Mouse (Mus musculus) mouse trophoblast stem cell (cell line): ENCODE measurements around the gene Hddc3.

Source experiments
- in situ Hi-C, 2 experiments: fragments of 300-500 bp; cut with MseI, MboI; formaldehyde crosslinking; loops; 2 replicates in 1 of 2; 3 replicates in 1 of 2; pipeline ENCODE4 v1.15.1; 2025

Hddc3 gene

DNA sequence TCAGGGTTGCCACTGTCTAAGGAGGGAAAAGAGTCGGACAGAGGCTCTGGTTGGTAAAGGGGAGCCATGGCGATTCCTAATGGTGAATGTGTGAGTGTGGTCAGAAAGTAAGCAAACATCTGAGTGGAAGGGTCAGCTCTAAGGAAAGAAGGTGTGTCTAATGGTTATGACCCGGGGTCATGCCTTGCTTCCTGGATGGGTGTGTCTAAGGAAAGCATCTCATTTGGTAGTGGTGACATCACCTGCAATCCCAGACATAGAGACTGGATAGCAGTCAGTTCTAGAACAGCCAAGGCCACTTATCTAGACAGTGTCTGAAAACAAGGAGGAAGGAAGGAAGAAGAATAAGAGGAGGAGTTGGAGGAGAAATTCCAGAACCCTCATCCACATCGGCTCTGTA, 8.1 kb upstream of the Hddc3 start:
- in situ Hi-C loops, result no loop called here

DNA sequence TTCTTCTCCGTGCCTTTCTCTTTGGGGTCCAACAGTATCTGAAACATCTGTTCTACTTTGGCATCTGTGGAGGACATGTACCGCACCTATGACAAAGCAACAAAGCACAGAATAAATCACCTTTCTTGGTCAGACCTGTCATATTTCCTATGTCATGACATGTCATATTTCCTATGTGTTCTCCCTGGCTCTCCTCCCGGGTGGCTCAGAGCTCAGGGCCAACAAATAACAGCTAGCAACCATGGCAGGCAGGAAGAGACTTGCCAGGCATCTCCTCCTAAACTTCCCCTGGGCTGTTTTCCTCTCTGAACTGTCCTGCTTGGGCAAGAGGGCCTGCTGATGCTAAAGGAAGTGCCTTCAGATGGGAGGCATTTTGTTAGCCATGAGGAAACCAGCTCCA, 6.0 kb upstream of the Hddc3 start:
- in situ Hi-C loops, result no loop called here

DNA sequence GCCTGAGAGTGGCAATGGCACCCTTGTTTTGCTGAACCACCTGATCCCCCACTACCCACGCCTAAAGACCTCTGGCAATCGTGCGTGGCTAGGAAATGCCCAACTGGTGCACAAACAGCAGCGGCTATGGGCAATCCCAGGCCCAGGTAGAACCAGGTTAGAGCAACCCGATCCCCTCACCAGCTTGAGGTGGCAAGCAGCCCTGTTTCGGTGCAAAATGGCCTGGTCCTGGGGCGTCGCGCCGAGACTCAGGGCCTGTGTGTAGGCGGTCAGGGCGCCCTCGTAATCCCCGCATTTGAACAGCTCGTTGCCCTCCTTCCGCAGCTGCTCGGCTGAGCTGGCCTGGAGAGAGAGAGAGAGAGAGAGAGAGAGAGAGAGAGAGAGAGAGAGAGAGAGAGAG, 3.5 kb upstream of the Hddc3 start:
- in situ Hi-C loops, result no loop called here

DNA sequence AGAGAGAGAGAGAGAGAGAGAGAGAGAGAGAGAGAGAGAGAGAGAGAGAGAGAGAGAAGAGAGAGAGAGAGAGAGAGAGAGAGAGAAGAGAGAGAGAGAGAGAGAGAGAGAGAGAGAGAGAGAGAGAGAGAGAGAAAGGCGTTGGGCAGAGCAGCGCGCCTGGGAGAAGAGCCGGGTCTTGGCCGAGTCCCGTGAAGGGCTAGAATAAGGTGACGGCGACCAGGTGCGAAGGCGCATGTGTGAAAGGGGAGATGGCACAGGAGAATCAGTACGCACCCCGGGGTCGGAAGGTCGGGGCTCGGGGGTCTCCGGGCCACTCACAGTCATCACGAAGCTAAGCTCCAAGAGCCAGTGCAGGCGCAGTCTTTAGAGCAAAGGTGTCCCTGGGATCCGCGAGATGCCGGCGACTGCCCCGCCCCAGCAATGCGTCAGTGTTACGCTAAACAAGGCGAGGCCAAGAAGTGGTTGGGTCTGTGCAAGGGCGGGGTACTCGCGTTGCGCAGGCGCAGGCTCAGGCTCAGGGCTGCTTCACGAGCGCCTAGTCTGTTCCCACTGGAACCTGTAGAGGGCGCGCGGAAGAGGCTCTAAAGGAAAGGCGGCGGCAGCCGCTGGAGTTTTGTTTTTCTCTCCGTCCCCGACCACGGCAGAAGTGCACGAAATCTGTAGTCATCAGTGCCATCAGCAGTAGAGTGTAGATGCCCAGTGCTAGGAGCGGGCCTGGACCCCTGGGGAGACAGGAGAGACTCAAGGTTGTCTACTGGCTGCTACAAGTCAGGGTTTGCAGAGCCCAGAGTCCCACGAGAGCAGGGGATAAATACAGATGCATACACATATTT, 2.9 kb upstream of the Hddc3 start:
- in situ Hi-C loops, result loop anchor here (5.0 kb wide), 1 partner anchor 37 kb away; no protein-coding TSS in a partner anchor

DNA sequence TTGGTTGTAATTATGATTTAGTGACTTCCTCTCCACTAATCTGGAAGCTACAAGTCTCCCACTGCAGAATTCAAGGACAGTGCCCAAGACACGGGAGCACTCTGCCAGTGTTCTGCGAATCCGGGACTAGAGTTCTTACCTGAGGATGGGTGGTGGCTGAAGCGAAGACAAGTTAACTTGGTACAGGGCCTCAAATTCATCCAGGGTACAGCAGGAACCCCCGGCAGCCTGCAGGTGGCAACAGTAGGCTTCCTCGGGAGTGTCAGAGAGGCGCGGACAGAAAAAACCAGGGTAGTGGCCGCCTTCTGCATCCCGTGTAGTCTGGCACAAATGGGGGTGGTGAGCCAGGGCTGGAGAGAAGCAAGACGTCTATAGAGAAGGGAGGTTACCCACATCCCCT, 2.1 kb upstream of the Hddc3 start, which contains the start of gene Unc45a:
Unc45a (minus strand) TSS at position 213 of the 400 bp plus-strand sequence.
- in situ Hi-C loops, result loop anchor here (5.0 kb wide), 1 partner anchor 37 kb away; no protein-coding TSS in a partner anchor

DNA sequence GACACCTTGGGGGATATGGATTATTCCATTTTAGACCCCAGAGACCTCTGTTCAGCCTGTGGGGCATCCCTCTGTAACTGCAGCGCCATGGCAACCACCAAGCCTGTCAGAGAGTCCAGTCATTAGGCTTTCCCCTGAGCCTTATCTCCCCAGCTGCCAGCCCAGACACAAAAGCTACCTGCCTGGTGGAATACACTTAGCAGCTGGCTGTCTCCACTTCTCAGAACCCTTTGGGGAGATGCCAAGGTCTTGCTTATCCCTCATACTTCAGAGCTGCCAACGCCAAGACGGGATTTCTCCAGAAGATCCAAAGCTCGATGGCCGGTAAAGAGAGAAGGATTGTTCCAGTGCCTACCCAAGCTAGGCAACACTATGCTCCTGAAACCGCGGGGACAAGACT, 1.1 kb upstream of the Hddc3 start:
- in situ Hi-C loops, result loop anchor here (5.0 kb wide), 1 partner anchor 36 kb away; no protein-coding TSS in a partner anchor

DNA sequence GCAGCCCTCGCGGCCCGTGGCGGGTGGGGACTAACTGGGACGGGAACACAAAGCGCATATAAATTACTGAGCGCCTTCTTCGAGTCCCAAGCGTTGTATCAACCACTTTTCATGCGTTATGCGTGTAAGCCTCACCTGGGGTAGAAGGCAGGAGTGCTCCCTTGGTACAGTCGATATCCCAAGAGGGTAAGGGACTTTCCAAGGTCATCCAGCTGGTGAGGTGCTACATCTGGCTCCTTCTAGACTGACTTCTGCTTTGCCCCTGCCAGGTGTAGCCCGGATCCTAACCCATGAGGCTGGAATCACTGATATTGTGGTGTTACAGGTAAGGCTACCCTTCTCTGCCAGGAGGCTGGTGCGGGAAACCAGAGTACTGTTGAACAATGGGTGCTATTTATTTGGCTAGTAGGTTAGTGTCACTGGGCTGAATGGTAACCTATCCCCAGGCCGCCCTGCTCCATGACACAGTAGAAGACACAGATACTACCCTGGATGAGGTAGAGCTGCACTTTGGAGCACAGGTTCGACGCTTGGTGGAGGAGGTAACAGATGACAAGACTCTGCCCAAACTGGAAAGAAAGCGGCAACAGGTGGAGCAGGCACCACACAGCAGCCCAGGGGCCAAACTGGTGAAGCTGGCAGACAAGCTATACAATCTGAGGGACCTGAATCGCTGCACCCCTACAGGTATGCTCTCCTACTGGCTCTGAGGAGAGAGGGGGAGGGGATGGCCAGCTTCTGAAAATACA, 540 bp downstream of the Hddc3 start:
- in situ Hi-C loops, result loop anchor here (5.0 kb wide), 1 partner anchor 34 kb away; no protein-coding TSS in a partner anchor

DNA sequence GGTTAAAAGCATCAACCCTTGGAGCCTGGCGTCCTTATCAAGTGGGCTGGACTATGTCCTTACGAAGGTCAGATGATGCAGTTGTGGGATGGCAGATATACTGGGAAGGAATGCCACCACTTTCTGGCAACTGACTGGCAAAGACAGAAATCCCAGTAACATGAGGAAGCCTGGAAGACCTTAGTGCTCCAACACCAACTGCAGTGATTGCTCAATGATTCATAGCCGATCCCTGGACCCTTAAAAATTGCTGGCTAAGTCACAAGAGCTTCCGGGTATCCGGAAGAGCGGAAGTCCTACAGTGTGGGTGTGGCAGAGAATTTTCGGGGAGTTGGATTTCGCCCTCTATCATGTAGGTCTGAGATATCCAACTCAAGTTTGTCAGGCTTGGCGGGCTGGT, 3.3 kb downstream of the Hddc3 start:
- in situ Hi-C loops, result no loop called here

DNA sequence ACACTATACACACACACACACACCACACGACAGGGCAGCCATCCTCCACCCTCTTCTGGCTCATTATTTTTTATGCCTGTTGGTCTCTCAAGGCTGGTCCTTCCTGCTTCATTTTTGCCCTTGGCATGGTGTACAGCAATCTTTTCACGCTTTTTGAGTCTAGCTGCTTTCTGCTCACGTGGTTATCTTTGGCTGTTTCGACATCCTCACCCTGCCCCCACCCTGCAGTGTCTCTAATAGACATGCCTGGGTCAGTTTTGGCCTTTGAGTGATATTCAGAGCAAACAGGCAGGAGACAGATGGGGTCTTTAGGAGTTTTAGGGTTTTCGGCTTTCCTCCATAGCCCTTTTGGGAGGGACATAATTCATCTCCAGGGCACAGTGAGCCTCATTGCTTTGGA, 3.9 kb downstream of the Hddc3 start:
- in situ Hi-C loops, result no loop called here

DNA sequence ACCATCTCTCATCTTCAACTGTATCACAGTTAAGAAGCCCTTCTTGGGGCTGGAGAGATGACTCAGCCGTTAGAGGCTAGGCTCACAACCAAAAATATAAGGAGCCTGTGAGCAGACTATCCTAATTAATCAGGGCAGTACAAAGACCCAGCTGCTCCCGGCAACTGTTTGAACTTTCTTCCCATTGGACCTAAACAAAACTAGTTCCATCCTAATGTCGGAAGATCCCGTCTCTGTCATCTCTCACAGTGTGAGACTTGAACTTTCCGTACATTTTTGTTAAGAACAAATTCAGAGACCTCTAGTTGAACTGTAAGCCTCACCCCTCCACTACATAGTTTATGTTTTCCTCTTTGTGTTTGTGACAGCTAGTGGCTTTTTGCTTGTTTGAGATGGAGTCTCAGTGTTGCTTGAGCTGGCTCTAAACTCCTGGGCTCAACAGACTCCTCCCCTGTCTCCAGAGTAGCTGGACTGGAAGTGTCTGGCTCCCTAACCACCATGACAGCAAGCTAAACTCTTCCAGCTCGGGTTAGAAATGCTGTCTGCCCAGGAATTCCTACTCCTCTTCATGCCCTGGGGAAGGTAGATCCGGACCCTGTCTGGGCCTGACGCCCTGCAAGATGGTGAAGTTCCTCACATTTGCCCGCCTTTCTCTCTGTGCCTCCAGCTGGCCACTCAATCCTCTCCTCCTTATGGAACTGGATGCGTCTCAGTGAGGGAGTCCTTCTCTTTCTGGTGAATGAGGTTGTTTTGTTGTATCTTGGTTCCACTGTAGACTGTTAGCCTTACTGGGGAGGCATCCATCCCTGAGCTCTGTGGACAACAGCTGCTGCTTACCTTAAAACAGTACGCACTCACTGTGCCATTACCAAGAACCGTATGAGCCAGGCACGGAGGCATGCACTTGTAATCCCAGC, 5.0 kb downstream of the Hddc3 start:
- in situ Hi-C loops, result no loop called here

DNA sequence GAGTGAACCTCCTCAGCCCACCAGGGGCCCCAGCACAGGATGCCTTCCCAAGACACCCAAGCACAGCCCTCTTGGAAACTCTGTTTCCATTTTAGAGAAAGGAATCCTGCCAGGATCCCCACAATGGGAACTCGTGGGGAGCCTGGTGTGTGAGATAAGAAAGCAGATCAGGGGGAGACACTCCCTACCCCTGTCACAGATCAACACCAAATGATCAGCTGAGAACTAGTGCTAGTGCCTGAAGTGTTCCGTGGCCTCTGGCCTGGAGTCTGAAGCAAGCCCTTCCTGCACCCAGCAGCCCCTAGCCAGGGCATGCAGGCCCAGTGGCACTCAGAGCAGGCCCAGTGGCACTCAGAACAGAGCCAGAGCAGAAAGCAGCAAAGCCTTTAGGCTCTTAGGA, 7.9 kb downstream of the Hddc3 start:
- in situ Hi-C loops, result no loop called here

DNA sequence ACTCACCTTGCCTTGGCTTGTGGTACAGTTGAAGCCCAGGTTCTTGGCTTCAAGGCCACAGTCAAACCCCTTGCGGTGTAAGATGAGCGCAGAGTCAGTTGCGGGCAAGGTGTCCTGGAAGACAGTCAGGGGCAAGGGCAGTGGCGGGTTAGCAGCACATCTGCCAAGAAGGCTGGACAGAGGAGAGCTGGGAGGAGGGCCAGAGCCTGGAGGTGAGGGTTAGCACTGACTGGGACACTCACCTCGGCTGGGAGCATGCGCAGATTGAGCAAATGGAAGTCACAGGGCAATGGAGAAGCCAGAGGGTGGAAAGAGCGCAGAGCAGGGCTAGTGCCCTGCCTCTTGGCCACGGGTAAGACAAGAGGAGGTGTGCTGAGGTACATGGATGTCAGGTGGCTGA, 10.0 kb downstream of the Hddc3 start:
- in situ Hi-C loops, result no loop called here

DNA sequence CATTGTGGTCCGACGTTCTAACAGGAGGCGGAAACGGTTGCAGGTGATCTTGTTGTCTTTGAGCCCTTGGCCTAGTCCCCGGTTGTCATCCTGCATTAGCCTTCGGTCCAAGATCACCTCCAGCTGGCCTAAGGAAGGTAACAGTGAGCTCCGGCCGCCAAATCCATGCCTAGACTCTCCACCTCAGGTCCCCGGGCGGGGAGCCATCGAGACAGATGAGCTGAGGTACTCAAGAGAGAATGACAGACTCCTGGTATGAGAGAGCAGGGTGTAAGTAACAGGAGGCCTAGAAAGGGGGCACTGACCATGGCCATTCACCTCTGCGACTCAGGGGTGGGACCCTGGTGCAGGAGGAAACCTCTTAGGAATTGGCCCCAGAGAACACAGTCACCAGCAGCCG, 13.4 kb downstream of the Hddc3 start:
- in situ Hi-C loops, result no loop called here

DNA sequence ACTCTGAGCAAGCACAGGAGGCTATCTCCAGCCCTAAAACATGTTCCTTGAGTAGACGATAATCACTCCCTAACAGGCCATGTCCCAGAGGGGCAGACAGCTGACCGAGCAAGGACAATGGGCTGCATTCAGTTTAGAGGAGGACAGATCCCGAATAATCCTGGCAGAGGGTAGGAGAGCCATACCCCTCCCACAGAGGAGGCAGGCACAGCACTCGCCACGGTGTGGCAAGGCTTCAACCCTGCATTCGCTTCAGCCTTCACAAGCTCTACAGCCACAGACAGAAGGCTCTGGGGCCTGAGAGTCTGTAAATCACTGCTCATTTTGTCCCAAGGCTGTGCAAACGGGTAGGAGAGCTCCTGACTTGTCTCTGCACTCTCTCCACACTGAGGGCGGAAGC, 14.3 kb downstream of the Hddc3 start:
- in situ Hi-C loops, result no loop called here

DNA sequence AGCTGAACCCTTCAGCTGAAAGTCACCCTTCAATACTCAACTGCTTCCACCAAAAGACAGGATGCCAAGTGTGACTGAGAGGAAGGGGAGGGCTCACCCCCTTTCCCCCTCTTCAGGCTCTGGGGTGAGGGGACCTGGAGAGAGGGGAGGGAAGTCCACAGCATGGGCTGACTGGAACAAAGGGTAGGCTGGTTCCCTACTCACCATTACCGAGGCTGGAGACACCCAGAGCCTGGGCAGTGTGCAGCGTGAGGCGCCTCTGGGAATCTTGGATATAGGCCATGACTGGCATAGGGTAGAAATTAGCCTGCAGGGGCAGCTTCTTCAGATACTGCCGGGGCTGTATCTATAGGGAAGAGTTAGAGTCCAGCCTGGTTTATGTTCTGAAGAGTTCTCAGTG, 15.1 kb downstream of the Hddc3 start:
- in situ Hi-C loops, result no loop called here

DNA sequence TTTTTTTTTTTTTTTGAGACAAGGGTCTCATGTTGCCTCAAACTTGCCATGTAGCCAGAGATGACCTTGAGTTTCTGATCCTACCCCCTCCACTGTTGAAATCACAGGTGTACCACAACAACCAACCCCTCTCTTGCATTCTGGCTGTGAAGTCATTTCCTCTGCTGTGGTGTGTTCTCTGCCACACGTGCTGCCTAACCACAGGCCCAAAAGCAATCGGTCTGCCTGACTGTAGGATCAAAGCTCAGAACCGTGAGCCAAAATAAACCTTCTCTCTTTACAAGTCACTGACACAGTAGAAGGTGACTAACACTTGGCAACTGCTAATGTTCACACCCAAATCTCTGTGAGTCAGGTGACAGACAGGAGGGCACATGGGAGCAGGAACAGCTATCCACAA, 17.5 kb downstream of the Hddc3 start:
- in situ Hi-C loops, result no loop called here

DNA sequence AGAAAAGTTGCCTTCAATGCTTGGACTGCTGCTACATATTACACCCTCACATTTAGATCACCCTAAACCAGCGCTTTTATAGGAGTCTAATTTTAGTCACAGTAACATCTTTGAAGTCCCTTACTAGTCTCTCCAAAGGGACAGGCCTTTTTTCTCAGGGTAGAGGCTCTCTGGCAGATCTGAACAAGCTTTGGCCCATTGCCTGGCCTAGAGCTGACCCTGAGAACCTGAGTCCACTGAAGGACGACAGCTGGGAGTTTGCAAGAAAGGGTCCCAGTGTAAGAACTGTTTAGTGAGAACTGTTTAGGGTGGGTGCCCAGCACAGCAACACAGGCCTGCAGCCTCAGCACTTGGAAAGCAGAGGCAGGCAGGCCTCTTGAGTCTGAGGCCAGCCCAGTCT, 22.9 kb downstream of the Hddc3 start:
- in situ Hi-C loops, result no loop called here

DNA sequence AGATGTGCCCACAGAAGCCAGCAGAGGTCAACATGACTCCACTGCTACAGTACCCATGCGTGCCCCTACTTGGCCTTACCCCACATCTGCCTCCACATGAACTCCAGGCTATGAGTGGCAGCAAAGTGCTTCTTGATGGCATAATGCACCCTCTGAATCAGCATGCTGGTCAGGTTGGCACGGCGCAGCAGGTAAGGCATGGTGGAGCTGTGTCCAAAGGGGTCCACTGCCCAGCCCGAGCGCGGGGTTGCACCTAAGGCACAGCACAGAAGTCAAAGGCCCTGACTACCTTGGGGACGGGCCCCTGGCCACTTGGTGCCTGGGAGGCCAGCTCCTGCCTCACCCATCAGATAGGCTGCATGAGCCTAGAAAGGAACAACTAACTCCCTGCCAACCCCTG, 24.3 kb downstream of the Hddc3 start:
- in situ Hi-C loops, result no loop called here

DNA sequence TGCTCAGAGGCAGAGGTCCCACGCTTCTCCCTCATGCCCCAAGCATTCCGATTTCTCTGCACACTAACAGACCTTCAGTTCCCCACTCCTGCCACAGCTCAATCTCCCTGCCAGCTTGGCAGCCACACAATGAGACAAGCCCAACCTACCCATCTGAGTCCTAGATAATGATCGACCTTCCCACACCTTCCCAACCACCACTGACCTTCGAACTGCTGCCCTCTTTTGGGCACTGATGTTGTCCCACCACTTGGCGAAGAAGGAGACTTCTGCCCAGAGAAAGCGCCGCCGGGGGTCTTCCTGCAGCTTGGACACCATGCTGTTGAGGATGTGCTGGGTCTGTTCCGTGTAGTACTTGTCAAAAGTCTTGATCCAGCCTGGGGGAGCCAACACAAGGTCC, 25.1 kb downstream of the Hddc3 start:
- in situ Hi-C loops, result no loop called here

DNA sequence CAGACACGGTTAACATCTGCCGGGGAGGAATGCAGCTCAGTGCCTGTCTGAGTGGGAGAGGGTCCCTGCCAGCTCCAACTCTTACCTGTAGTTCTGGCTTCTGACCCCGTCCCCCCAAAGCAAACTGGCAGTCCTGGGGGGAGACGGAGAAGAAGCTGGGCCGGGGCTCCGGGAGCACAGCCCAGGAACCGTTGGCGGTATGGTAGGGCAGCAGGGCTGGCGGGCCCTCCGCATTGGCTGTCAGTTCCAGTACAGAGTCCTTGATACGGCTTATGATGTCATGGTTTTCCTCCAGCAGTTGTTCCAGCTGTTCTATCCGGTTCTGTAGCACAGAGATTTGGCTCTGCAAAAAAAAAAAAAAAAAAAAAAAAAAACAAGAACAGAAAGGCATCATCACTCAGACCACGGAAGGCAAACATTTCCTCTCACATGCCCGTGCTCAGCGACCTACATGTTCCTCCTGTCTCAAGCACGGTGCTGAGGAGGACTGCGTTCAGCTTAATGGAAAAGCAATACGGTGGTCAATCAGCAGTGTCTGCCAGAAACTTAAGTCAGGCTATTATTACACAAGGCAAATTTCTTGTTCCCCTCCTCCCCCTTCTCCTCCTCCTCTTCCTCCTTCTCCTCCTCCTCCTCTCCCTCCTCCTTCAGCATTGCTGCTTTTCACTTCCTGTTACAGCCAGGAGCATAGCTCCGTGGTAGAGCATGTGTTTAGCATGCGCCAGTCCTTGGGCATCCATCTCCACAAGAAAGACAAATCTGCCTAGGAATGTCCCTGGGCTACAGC, 25.9 kb downstream of the Hddc3 start:
- in situ Hi-C loops, result no loop called here

DNA sequence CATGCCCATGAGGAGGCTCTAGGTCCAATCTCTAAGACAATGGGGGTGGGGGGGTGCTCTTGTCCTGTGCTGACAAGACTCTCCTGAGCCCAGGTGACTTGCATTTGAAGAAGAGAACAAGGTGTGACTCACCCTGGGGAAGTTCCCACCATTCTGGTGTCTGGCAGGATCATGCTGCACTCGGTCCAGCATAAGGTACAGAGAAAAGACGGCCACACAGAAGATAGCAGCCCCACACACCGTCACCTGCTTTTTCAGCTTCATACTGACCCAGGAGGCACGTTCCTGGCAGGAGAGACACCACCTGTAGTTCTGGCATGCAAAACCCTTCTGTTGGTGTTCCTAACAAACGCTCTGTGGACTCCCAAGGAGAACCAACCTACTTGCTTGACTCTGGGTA, 26.6 kb downstream of the Hddc3 start:
- in situ Hi-C loops, result no loop called here
